Mouse (Mus musculus) frontal cortex, postnatal 36 days (tissue): ENCODE measurements around the gene Tmem56.

Source experiments
- DNase-seq, 2 experiments: peaks; one replicate each; pipeline ENCODE4 v3.0.0; 2022; ENCODE audit warnings: low spot score in 2 of 2

The Tmem56 gene

DNA sequence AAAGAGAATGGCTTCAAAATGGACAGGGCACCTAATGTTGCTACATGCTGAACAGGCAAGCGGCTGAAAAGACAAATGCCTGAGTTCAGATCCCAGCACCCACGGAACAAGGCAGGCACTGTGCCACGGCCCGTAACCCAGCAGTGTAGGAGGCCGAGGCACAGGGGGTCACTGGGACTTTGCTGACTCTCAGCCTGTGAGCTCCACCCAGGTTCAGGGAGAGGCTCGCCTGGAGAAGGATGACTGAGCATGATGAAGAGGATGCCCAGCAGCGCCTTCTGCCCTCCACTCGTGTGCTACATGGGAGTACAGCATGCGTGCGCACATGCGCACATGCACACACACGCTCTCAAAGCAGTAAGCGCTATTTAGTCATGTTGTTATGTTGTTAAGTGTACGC, 3.2 kb downstream of the Tmem56 start:
- no peak for DNase-seq

DNA sequence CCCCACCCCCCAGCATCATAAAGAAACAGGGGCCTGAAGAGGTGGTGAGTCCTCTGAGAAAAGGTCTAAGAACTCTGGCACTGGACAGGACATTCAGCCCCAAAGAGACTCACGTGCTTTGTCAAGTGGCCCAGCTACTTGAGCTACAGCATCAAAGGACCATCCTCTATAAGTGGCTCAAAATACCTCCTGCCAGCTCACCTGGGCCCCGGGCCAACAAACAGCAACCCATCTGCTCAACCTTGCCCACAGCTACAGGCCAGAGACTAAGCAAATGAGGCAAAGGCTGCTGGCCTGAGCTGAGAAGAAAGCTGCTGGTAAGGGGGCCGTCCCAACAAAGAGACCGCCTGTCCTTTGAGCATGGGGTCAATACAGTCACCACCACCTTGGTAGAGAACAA, 5.3 kb downstream of the Tmem56 start:
- DNase-seq = no peak

DNA sequence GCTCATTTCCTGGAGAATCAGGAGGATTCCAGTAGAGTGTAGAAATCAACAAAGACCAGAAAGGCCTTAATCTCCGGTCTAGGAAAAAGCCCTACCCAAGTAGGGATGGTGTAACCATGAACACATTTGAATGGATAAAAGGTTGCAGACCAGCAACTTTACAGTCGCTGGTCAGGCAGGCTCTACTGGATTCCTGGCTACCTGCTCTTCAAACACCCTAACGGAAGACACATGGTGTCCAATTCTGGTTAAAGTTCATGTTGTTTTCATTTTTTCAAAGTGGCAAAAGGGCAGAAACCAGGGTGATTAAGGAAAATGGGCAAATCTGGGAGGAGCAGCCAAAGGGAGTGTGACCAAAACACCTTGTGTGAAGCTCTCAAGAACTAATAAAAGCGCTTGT, 5.9 kb downstream of the Tmem56 start:
- DNase-seq = no peak

DNA sequence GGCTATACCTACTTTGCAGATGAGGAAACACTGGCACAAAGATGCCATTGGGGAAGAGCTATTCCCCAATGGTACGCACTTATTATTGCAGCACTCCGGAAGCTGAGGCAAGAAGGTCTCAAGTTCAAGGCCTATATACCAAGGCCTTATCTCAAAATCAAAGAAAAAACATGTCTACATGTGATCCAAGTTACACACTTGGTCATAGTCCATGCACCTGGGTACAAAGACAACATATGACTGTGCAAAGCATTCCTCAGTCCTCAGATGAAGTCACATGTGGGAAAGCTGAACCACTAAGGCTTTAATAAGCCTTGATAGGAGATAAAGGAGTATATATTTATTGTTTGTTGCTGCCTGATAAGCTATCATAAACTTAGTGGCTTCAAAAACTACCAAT, 8.9 kb downstream of the Tmem56 start:
- DNase-seq = no peak

DNA sequence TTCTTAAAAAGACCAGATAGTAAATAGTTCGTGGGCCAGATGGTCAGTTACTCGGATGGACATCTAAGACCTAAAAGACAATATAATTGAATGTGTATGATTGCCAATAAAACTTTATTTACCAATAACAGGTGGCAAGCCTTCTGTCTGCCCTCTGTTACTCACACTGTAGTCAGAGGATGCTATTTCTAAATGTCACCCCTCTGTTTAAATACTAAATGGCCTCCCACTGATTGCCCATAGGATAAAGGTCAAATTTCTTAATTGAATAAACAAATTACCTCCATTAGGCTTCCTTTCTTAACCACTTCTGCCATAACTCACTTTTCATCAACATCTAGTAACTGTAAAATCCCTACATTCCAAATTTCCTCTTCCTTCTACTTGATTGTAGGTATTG, 10.3 kb downstream of the Tmem56 start:
- DNase-seq = no peak

DNA sequence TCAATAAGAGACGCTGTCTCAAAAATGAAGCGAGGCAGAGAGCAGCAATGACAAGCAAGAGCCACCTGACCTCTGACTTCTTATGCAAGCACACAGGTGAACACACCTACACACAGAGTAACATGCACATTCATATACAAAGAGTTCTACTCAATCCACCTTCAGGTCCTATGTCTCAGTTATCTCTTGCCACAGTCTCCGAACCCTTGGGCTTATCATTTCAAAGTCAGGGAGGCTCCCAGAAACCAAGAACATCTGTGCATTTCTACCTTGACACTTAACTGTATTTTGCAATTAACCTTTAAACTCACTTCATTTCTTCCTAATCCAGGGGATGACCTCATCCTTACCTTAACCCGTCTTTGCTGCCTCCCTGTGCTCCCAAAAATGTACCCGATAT, 15.6 kb downstream of the Tmem56 start:
- DNase-seq = no peak

DNA sequence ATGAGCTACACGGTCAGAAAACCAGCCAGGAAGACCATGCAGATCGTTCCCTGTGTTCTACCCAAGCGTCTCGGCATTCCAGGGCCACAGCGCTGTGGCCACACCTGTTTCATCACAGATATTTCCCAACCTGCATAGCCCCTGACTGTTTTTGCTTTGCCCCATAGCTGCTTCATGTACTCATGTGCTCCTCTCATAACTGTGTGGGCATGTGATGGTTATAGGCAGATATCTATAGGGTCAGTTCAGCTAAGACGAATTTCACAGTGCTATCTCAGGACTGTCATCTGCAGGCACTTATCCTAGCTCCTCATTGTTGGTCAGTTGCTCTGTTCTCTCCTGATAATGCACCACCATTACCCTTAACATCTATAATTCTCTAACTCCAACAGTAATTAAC, 18.7 kb downstream of the Tmem56 start:
- no peak for DNase-seq

DNA sequence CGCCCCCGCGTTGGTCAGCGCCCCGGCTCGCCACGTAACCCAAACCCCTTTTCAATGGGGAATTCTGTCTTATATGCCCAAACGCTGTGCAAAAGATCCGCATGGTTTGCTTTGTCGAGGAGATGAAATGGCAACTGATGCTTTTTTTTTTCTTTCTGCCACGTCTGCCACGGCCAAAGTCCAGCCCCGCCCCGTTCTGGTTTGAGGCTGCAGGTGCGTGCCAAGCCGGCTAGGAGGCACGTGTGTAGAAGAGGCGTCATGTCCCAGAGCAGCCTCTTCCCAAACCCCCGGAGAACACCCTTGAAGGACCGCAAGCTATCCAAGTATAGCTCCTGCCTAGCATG, 19.7 kb downstream of the Tmem56 start:
- DNase-seq = peak in 1 of 2 experiments; percentile 49

DNA sequence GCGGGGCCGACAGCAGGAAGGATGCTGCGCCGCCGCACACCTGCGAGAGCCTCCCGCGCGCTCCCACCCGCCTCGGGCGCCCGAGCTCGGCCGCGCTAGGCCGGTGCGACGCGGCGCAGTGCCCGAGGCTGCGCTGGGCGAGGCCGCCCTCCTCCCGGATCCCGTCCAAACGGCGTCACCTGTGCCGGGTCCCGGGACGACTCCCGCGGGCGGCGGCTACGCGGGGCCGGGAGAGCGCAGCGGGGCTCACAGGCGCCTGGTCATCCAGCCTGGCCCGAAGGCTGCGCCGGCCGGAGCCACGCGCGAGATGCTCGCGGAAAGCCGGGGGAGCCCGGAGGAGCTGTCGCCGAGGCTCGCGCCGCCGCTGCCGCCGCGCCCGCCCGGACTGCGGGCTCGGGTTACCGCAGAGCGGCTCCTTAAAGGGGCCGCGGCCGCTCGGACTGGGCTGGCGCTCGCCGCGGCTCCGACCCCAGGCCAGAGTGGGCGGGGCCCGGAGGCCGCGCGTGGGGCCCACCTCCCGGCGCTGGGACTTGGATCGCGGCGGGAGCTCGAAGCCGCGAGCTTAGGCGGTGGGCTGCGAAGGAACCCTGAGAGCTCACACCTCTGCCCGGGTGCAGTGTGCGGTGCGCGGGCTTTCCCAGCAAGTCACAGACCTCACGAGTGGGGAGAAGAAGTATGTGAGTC, 20.2 kb downstream of the Tmem56 start:
- DNase-seq = peak; percentile 55 to 59

DNA sequence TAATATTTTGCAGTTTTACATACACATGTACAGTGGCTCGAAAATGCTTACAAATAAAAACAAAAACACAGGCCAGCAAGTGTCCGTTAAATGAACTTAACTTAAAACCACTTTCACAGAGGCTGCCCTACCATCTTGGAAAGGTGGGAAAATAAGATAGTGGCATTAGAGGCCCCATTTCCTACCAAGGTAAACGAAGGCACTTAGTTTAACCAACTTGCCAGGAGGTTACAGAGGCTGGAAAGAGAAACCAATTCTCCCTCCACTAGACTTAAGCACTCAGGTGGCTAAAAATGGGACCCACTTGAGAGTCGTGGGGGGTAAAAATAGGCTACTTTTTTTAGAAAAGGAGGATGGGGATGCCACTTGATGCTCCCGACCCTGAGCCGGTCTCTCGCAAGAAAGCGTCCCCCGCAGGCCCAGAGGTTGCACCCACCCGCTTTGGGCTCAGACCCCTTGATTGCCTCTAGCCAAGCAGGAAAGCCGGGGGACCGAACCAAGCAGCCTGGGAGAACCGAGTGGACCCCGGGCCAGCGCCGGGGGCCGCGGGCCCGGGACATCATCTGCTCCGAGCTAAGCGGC, 20.9 kb downstream of the Tmem56 start:
- DNase-seq = no peak

DNA sequence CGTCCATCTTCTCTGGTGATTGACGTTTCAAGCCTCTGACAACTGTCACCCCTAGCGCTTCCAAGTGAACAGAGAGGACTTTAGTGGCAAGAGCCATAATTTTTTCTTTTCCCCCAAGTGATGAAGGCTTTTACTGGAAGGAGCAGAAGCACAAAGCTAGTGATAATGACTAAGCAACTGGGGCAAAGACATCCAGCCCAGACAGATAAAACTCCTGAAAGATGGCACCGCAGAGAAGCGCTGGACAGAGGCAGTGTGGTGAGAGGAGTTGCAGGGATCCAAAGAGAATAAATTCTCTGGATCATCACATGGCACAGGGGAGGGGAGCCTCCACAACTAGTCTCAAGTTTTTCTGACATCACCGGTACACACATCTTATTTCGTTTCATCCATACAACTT, 21.6 kb downstream of the Tmem56 start:
- DNase-seq = no peak

DNA sequence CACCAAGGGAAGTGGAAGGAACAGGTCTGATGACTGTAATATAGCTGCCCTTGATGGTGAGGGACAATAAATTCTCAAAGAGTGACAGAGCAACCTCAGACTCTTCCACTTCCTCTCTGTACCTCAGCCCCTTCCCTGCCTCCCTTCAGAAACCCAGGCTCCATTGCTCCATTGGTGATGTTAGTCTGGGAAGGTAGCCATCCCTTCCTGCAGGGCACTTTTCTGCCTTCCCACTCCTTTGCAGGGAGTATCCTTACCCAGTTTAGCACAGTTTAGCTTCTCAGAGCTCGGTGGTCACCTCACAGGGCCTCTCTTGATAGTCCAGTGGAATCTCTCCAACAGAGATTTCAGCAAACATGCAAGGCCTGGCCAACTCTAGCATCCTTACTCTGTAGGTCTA, 22.1 kb downstream of the Tmem56 start:
- DNase-seq = no peak

DNA sequence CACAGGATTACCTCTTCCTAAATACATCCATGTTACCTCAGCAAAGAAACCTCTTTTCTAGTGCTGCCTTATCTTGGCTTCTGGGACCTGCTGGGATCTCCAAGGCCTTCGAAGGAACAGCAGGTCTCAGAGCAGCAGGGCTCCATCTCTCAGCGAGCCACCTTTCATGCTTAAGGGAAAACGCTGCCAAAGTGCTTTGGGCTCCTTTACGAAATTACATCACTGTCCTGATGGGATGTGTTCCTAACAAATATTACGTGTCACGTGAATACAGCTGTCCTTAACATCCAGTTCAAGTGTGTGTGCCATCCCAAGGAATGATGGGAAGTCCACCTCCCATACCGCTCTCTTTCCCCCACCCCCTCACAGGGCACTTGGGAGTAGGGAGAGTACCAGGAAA, 22.9 kb downstream of the Tmem56 start:
- no peak for DNase-seq

DNA sequence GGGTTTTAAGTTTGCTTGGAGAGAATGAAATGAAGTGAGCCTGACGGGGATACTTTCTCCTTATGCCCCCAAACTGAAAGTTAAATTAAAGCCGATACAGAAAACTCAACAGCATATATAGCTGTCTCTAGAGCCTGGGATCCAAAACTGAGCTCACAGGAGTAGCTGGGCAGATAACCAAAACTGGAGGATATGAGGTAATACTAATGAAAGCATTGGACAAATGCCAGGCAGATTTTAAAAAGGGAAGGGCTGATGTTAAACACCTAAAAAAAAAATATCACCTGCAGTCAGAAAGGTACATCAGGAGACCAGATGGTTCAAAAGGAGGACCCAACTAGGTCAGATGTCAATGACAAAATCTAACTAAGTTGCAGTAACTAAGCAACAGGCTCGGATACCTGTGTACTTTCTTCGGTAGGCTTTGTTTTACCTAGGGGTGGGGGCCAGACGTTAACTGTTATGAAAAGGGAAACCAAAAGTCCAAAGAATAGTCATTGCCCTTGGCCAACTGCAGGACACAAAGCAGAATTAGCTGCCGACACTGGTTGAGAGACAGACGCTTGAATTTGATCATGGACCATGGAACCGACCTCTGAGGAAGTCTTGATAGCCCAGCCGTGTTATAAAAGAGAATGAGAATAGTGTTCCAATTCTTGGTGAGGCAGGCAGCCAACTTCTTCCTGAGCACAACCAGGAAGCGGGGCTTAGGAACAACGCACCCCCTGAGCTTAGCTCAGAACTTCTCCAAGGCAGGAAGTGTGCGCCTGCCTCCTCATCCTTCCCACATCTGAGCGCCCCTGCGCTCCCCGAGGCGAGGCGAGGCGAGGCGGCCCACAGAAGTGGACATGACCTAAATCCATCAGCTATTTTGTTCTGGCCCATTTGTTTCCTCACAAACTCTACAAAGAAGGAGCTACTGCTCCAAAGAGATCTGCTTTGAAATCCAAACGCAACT, 24.1 kb downstream of the Tmem56 start:
- no peak for DNase-seq

DNA sequence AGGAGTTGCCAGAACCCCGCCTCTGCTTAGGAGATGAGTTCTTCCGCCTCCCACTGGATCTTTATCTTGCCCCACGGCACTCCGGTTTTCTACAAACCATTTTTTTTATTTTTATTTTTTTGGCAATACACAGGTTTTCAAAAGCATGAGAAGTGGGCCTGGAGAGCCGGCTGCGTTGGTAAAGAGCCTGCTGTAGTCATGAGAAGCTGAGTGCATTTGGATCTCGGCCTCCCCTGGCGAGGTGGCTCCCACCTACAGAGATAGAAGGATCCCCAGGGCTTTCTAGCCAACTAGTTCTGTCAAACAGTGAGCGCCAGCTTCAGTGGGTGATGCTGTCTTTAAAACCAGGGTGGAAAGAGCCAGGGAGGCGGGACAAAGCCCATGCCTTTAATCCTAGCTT, 25.5 kb downstream of the Tmem56 start:
- DNase-seq = peak; percentile 74

DNA sequence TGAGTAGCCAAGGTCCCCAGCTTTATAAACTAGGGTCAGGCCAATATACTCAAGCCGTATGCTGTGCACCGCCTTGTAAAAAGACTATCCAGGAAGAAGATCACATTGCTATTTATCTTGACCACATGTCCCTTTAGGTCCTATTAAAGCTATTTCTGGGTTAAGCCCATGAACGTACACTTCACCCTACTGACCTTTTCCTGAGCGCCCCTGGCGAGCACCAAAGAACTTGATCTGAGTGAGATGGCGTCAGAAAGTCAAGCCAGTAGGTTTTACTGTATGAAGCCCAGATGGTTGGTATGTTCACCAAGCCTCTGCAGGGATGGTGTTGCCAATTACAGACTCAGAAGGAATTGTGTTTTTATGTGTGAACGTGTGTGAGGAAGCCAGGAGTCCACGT, 26.8 kb downstream of the Tmem56 start:
- DNase-seq = no peak

DNA sequence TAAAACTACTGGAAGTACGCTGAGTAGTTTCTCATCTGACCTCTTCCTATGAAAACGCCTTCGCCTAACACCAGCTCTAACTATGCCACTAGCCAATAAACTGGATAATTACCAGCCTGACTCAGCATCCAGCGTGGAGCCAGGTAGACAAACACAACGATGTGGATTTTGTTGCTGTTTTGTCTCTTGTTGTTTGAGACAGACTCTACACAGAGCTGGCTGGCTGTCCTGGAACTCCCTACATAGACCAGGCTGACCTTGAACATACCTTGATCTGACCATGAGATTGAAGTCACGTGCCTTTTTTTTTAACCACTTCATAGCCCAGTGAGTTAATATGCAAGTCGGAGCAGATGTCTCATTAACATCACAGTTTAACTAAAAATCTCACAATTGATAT, 27.4 kb downstream of the Tmem56 start:
- DNase-seq = no peak

DNA sequence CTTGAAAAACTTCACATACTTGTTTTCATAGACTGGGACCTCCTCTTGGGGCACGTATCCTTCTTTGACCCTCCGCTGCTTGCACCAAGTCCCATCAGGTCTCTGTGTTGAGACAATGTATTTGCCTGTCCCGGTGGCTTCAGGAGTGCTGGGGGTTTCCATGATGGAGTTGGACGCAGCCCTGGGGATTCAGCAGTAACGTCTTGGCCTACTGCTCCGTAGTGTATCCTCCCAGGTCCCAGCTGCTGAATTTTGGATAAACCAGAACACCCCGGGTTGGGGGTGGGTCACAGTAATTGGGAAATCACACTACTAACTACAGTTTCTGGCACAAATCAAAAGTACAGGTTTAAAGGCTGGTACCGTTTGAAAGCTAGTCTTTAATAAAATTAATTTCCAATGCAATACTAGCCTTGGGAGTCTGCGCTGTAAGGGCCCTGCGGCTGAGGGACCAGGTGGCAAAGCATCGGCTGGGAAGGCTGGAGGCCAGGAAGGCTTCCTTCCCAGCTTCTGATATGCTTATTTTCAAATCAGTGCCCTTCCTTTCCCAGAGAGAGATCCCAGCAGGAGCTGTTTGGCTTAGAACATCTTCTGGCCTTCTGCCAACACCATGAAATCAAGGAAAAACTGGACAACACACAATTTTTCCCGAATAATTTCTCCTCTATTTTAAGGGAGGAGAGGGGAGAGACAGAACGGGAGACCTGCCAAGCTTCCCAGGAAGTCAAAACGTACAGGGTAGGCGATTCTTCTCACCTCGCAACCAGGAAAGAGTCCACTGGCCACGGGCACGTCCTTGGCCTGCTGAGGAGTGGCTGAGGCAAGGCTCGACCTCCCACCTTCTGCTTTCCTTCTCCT, 32.1 kb downstream of the Tmem56 start:
- no peak for DNase-seq

DNA sequence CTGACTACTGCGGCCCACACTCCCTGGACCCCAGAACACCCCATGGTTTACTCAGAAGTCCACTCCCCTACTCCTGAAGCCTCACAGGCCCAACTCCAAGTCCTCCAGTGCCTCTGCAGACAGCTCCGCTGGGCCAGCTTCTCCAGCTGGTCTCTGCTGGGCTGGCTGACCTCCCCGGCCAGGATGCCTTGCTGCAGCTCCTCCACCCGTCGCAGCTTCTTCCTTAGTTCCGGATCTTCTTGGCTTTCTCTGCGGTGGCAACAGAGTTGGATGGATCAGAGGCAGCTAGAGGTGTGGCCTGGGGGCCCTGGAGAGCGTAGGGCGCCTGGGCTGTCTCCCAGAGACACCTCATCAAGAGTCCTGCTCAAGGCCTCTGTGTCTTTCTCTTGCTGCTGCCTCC, 32.9 kb downstream of the Tmem56 start:
- DNase-seq = no peak

DNA sequence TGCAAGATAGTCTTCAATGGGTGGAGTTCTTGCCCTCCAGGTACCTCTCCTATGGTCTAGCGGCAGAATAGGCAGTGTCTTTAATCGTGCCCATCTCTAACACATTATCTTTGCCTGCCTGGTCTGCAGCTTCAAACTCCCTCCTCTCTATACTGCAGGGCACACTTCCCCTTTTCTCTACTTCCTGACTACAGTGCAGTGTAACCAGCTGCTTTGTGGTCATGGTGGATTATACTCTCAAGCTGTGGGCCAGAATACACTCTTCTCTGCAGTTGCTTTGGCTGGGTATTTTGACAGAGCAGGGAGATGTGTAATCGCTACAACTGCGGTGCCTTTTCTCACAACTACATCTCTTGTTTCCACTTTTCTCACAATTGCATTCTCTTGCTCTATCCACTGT, 40.0 kb downstream of the Tmem56 start:
- DNase-seq = no peak

DNA sequence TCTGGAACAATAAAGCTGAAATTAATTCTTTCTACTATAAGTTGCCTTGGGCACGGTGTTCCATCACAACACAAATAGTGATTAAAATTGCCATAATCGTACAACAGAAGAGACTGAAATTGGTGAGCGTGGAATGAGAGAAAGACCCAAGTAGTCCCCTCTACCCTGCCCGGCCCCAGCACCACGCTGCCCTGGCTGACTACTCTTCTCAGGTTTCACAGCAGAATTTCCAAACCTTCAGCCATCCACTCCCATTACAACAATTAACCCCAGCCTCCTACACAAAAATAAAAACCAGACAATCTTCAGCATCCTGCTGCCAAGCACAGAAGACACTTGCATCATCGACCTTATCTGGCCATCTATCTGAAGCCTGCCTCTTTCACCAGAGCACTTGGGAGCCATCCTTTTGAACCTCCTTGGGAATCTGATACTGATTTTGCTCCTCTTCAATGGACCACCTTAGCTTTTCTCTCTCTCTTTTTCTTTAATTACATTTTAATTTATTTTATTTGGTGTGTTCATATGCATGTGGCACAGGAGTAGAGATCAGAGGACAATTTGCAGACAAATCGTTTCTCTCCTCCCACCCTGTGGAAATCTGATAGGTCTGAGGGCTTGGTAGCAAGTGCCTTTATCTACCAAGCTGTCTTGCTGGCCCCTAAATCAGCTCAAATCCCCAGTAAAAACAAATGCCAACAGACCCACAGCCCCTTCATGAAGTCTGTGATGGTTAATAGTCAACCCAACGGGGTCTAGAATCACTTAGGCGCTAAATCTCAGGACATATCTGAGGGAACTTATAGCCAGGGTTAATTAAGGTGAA, 40.6 kb downstream of the Tmem56 start:
- no peak for DNase-seq
